Mouse (Mus musculus) forebrain, postnatal 0 days (tissue): Measurements from ENCODE around the gene Zcchc3. TPM values are rescaled to one million over a fixed set of nuclear protein-coding genes. Genes with fewer than 3 reads are reported as not detected.

Source experiments
- ATAC-seq: fragments of 200-750 bp; cut with Nextera tagmentation; 2 replicates; pipeline ENCODE4 v1.8.0; 2017; ENCODE audit warnings: mild to moderate bottlenecking, moderate library complexity
- DNase-seq: peaks from one replicate; pipeline ENCODE4 v3.0.0-alpha.2; 2015
- H3K27ac ChIP-seq: fragments of 300-500 bp; sonication (generic); 2 replicates; pipeline ENCODE4 v1.5.1; 2014; ENCODE audit warnings: low read depth, mild to moderate bottlenecking, antibody characterized with exemption, low read length, moderate library complexity, mixed read lengths
- H3K27me3 ChIP-seq: fragments of 300-500 bp; sonication (generic); 2 replicates; pipeline ENCODE4 v1.6.1; 2014; ENCODE audit warnings: mild to moderate bottlenecking, low read length, mixed read lengths; ENCODE audit not compliant: insufficient read depth
- H3K36me3 ChIP-seq: fragments of 300-500 bp; sonication (generic); 2 replicates; pipeline ENCODE4 v1.6.1; 2014; ENCODE audit warnings: mild to moderate bottlenecking, moderate library complexity; ENCODE audit not compliant: insufficient read depth
- H3K4me1 ChIP-seq: fragments of 300-500 bp; sonication (generic); 2 replicates; pipeline ENCODE4 v1.6.1; 2014; ENCODE audit warnings: antibody characterized with exemption; ENCODE audit not compliant: insufficient read depth
- H3K4me2 ChIP-seq: fragments of 300-500 bp; sonication (generic); 2 replicates; pipeline ENCODE4 v1.6.1; 2014; ENCODE audit warnings: low read depth, mild to moderate bottlenecking, moderate library complexity
- H3K4me3 ChIP-seq: fragments of 300-500 bp; sonication (generic); 2 replicates; pipeline ENCODE4 v1.5.1; 2014; ENCODE audit warnings: low read depth, low read length, mixed read lengths
- H3K9ac ChIP-seq: fragments of 300-500 bp; sonication (generic); 2 replicates; pipeline ENCODE4 v1.6.1; 2014; ENCODE audit warnings: mild to moderate bottlenecking
- H3K9me3 ChIP-seq: fragments of 300-500 bp; sonication (generic); 2 replicates; pipeline ENCODE4 v1.6.1; 2016; ENCODE audit warnings: low read length
- CTCF ChIP-seq: sonication (generic); IDR thresholded peaks from 2 replicates; pipeline ENCODE4 v1.5.1; 2016; ENCODE audit warnings: antibody characterized with exemption, control low read depth, low read depth
- WGBS: fragments of 180-500 bp; shearing (Covaris S2); extraction: QIAGEN DNeasy Blood & Tissue Kit; methylation state at CpG from one replicate; pipeline ENCODE4 v1.1.7; 2014; 5-methylcytosine and 5-hydroxymethylcytosine counted together
- polyA plus RNA-seq: library from polyadenylated mRNA; unstranded; fragments of >200 nt; fragmentation: Nextera tagmentation; extraction: Ambion mirVana; gene quantifications from 2 replicates; pipeline ENCODE4 v1.2.1, GENCODE M21; 2015
- total RNA-seq: library from RNA; depleted of rRNA; stranded (reverse); fragments of >200 nt; gene quantifications from 2 replicates; pipeline ENCODE4 v1.2.3, GENCODE M21; 2014; rRNA removed

The Zcchc3 gene
- total RNA-seq (10.5 and 16.4 TPM in 2 replicates), polyA plus RNA-seq (13.5 and 15.4 TPM in 2 replicates)

DNA sequence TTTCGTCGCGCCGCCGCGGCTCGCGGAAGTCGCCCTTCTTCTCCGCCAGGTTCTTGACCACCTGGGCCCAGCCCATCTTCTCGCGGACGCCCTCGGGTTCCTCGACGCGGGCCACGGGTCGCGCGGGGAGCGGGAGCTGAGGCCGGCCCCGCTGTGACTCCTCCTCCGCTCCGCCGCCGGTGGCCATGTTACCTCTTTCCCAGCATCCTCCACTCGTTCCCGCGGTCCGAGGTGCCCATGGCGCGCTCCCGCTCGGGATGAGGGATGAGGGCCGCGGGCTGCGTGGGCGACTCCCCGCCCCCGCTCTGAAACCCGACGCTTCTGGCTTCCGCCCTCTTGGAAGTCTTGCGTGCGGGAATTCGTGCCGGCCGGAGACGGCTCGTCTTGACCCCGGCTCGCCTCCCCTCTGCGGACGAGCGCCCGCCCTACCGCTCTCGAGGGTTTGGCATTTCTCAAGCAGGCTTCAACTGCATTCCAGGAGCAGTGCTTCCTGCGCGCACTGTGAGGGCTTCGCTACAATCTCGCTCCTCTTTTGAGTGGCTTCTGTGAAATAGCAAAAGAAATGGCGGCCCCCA is at the start of gene Zcchc3:
Zcchc3 (minus strand) TSS at position 437 of the 575 bp plus-strand sequence.
- ATAC-seq (peak; percentile 89), DNase-seq (peak; percentile 89)
- WGBS = under 1% methylated on average over 65 of the region's 65 CpGs
- peaks cover 25% of the 10 kb centered on the region for H3K4me1 ChIP-seq
- H3K9ac ChIP-seq = peak within 1 kb of the TSS; percentile 90
- H3K9me3 ChIP-seq = no peaks in the 10 kb centered on the region
- H3K36me3 ChIP-seq = no peaks in the 10 kb centered on the region
- H3K4me2 ChIP-seq = peak within 1 kb of the TSS; percentile 72
- H3K27me3 ChIP-seq = no peaks in the 10 kb centered on the region
- peak within 1 kb of the TSS; percentile 86 for H3K4me3 ChIP-seq
- peak; percentile 7; the same call in 1 of the 2 replicates for TF ChIP-seq CTCF
- H3K27ac ChIP-seq = peak within 1 kb of the TSS; percentile 95

DNA sequence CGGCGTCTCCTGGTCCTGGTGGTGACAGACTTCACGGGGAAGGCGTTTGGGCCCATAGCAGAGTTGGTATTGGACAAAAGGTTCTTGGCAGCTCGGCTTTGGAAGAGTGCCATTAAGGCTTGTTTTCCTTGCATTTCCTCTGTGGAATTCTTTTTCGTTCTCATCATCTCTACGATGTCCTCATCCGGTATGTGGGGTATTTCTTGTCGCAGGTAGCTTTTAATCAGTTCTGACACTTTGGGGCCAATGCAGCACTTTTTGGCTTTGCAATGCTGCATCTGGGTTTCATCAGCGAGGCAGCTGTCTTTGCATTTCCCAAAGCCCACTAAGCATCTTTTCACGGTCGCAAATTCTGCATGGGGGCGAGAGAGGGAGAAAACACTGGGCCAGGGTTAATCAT is 44.4 kb upstream of the Zcchc3 start:
- no peaks in the 10 kb centered on the region for H3K27me3 ChIP-seq
- H3K4me1 ChIP-seq = no peaks in the 10 kb centered on the region
- no peaks in the 10 kb centered on the region for H3K36me3 ChIP-seq
- DNase-seq = no peak
- ATAC-seq = no peak
- no peaks in the 10 kb centered on the region for H3K9me3 ChIP-seq
- no peak overlapping the region for H3K4me2 ChIP-seq
- 56% methylated on average over 13 of the region's 13 CpGs for WGBS
- H3K4me3 ChIP-seq = no peak overlapping the region
- TF ChIP-seq CTCF = no peak
- H3K27ac ChIP-seq = no peak overlapping the region
- H3K9ac ChIP-seq = no peak overlapping the region

DNA sequence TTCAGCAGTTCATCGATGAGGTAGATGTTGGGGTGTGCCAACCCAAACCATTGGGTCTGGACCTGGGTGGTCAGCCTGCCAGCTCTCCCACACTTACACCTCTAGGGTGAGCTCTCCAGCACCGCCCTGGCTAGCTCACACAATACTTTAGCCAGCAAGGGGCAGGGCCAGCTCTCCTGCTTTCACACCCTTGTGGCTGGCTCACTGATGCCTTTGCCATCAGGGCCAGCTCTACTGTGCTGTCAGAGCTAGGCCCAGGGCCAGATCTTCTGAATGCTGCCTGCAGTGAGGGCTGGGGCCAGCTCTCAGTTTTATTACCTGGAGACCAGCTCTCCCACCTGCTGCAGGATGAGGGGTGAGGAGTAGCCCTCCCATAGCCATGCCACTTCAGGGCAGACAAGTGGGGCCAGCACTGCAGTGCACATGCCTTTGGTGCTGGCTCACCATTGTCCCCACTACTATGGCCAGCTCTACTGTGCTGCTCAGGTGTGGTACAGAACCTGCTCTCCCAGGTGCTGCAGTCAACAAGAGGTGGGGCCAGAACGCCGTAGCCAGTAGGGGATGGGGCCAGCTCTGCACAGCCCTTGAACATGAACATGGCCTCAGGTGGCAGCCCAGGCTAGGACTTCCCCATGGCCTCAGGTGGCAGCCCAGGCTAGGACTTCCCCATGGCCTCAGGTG is 37.4 kb upstream of the Zcchc3 start:
- Histone ChIP-seq H3K4me3 (no peak overlapping the region), H3K36me3 (no peaks in the 10 kb centered on the region), H3K27ac (no peak overlapping the region), H3K4me2 (no peak overlapping the region), H3K27me3 (no peaks in the 10 kb centered on the region), H3K4me1 (no peaks in the 10 kb centered on the region), H3K9me3 (no peaks in the 10 kb centered on the region), H3K9ac (no peak overlapping the region)
- 0 out of 2 replicates have a peak, but pooled peaks have one; percentile 2 for TF ChIP-seq CTCF
- ATAC-seq (no peak), DNase-seq (no peak)
- 77% methylated on average over 4 of the region's 4 CpGs for WGBS

DNA sequence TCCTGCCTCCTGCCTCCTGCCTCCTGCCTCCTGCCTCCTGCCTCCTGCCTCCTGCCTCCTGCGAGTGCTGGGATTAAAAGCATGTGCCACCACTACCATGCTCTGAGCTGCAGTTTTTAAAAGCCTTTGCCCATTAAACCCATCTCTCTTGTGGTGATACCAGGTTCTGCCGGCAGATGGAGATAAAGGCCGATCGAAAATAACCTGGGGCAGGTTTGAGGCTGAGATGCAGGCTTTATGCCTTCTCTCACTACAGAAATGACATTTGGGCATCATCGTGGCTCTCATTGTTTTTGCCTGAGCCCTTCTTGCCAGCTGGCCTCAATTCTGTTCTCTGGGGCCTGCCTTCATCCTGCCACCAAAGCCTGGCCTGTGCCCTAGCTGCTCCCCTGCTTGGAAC is 35.4 kb upstream of the Zcchc3 start:
- ATAC-seq = peak; percentile 65
- WGBS = 3% methylated on average over 5 of the region's 5 CpGs
- no peaks in the 10 kb centered on the region for H3K9me3 ChIP-seq

DNA sequence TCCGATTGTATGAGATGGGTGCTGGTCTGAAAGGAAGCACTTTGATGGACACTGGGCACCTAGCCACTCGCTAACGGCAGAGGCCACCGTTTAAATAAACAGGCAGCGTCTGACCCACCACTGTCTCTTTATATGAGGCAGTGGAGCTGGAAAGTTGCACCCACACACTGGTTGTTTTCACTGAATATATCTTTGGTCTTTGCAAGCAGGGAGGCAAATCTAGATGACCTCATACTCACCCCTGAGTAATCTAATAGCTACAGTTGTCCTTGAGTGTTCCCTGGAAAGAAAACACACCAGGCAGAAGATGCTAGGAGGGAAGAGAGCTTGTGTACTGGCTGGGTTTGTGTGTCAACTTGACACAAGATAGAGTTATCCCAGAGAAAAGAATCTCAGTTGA is 32.6 kb upstream of the Zcchc3 start:
- 39% methylated on average over 5 of the region's 5 CpGs for WGBS
- H3K9me3 ChIP-seq = no peaks in the 10 kb centered on the region
- H3K4me3 ChIP-seq = no peak overlapping the region
- H3K4me2 ChIP-seq = no peak overlapping the region
- 0 out of 2 replicates have a peak, but pooled peaks cover 4% of the 10 kb centered on the region for H3K4me1 ChIP-seq
- H3K9ac ChIP-seq = no peak overlapping the region
- no peaks in the 10 kb centered on the region for H3K36me3 ChIP-seq
- H3K27ac ChIP-seq = no peak overlapping the region
- ATAC-seq (no peak), DNase-seq (no peak)
- TF ChIP-seq CTCF = no peak
- no peaks in the 10 kb centered on the region for H3K27me3 ChIP-seq

More for the DNA sequence above, 35.4 kb upstream of the Zcchc3 start:
- Histone ChIP-seq H3K36me3 (no peaks in the 10 kb centered on the region), H3K4me1 (no peaks in the 10 kb centered on the region), H3K9ac (no peak overlapping the region), H3K27ac (no peak overlapping the region), H3K27me3 (no peaks in the 10 kb centered on the region), H3K4me2 (no peak overlapping the region), H3K4me3 (no peak overlapping the region)
- TF ChIP-seq CTCF = peak; percentile 79
- peak; percentile 82 for DNase-seq

DNA sequence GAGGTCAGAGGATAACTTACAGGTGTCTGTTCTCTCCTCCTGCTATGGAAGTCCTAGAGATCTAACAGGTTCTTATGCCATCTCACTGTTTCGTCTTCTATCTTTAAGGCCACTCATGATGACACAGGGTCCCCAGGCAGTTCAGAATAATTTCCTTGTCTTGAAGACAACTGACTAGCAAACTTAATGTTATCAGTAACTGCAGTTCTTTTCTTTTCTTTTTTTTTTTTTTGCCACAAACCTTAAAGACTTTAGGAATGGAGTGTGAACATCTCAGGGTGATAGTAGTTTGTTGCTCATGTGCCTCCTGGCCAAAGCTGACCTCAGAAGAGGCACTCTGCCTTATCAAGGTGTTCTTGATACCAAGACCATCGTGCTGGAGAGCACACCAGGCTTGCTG is 31.8 kb upstream of the Zcchc3 start:
- Histone ChIP-seq H3K27me3 (no peaks in the 10 kb centered on the region), H3K4me2 (no peak overlapping the region), H3K36me3 (no peaks in the 10 kb centered on the region), H3K4me1 (0 out of 2 replicates have a peak, but pooled peaks cover 4% of the 10 kb centered on the region), H3K27ac (no peak overlapping the region), H3K9me3 (no peaks in the 10 kb centered on the region), H3K9ac (no peak overlapping the region), H3K4me3 (no peak overlapping the region)
- no peak for ATAC-seq
- no peak for TF ChIP-seq CTCF
- 78% methylated on average over 2 of the region's 2 CpGs for WGBS
- no peak for DNase-seq

DNA sequence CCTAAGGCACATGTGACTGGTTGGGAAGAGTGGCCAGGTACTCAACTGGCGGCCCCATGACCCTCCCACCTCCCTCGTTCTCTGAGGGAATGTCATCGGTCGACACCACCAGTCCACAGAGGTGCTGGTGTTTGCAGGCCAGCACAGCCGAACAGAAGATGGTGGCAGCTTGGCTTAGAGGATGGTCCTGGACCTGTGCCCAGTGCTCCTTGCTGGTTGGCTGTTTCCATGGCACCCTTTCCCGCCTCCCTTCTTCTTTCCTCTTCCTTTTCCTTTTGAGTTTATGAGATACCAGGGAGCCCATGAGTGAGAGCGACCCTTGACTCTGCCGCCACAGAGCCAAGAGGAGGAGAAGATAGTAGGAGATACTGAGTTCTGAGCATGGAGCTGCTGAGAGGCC is 28.5 kb upstream of the Zcchc3 start:
- no peaks in the 10 kb centered on the region for H3K27me3 ChIP-seq
- no peak overlapping the region for H3K4me3 ChIP-seq
- H3K9me3 ChIP-seq = no peaks in the 10 kb centered on the region
- no peak for ATAC-seq
- H3K9ac ChIP-seq = no peak overlapping the region
- H3K36me3 ChIP-seq = no peaks in the 10 kb centered on the region
- H3K4me2 ChIP-seq = no peak overlapping the region
- DNase-seq = peak; percentile 67
- 0 out of 2 replicates have a peak, but pooled peaks cover 4% of the 10 kb centered on the region for H3K4me1 ChIP-seq
- H3K27ac ChIP-seq = no peak overlapping the region
- 65% methylated on average over 8 of the region's 8 CpGs for WGBS
- TF ChIP-seq CTCF = no peak
